Mouse (Mus musculus): ENCODE measurements around the gene Cdc42se1.
"Not testable (repeated sequence)": the region's sequence is repeated elsewhere in the genome, so short reads cannot be mapped to it uniquely, and the experiment has no call there.

GRCm38 (mm10) chr3:95212889-95213608 lies 15.5 kb upstream of the Cdc42se1 start:
- TF ChIP-seq EP300, CTCF (IDR thresholded peaks at IDR 0.05): not testable (repeated sequence)

All from lung, postnatal 0 days (tissue).